Mouse (Mus musculus): ENCODE results near the gene Pagr1b. TPM values are rescaled to one million over a fixed set of nuclear protein-coding genes. Genes with fewer than 3 reads are reported as not detected.
A peak's percentile ranks its signal among the peaks of the same experiment; 100 is the strongest.

Pagr1b gene
- total RNA-seq, 2 experiments from 2014 or later, result not detected

GRCm38 (mm10) chr7:127008239-127009019 lies 7.9 kb downstream of the Pagr1b start:
- DNase-seq, result peak; percentile 48 to 58
- intact Hi-C loops (cut with DNase I), result no loop called here

GRCm38 (mm10) chr7:127007313-127008024 lies 8.8 kb downstream of the Pagr1b start:
- intact Hi-C loops (cut with DNase I), result no loop called here
- DNase-seq, result no peak

- intact Hi-C loops (cut with DNase I), result no loop called here
- DNase-seq, result no peak
Measured at GRCm38 (mm10) chr7:127004122-127004875, 12.0 kb downstream of the Pagr1b start.

- intact Hi-C loops (cut with DNase I), result no loop called here
- no peak for DNase-seq
Measured at GRCm38 (mm10) chr7:127003620-127004019, 12.7 kb downstream of the Pagr1b start.

- no peak for DNase-seq
- intact Hi-C loops (cut with DNase I), result no loop called here
Measured at GRCm38 (mm10) chr7:126999568-126999967, 16.7 kb downstream of the Pagr1b start.

GRCm38 (mm10) chr7:126996449-126996848 lies 19.8 kb downstream of the Pagr1b start:
- intact Hi-C loops (cut with DNase I), result no loop called here
- no peak for DNase-seq

- intact Hi-C loops (cut with DNase I), result loop anchor here (5.0 kb wide), 1 partner anchor 33 kb away; the partner anchor contains the start of genes Gm42742 and Prrt2
Measured at GRCm38 (mm10) chr7:126988816-126989215, 27.5 kb downstream of the Pagr1b start.

DNA sequence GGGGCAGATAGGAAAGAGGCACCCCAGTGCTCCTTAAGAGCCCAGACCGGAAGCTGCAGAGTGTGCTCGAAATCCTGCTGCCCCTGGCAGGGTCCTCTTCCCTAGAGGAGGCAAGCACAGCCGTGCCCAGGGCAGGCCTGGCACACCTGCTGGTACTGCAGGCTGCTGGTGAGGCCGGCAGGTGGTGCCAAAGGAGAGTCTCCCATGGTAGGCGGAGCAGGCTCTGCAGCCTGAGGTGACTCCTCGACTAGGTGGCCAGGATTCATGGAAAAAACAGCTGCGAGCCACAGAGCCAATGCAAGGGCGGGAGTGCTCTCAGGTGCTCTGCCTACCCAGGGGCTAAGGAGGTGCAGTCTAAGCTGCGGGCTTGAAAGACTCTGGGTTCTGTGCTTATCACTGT lies 30.0 kb downstream of the Pagr1b start:
- intact Hi-C loops (cut with DNase I), result loop anchor here (2.0 to 5.0 kb wide), 2 partner anchors 36 to 124 kb away; partner anchors contain the start of genes Gm42742 and Prrt2
- DNase-seq, result peak in 1 of 2 experiments; percentile 31

More at GRCm38 (mm10) chr7:126988816-126989215, 27.5 kb downstream of the Pagr1b start:
- no peak for DNase-seq

GRCm38 (mm10) chr7:126984667-126985444 lies 31.4 kb downstream of the Pagr1b start:
- intact Hi-C loops (cut with DNase I), result loop anchor here (5.0 kb wide), 1 partner anchor 37 kb away; the partner anchor contains the start of genes Gm42742 and Prrt2

DNA sequence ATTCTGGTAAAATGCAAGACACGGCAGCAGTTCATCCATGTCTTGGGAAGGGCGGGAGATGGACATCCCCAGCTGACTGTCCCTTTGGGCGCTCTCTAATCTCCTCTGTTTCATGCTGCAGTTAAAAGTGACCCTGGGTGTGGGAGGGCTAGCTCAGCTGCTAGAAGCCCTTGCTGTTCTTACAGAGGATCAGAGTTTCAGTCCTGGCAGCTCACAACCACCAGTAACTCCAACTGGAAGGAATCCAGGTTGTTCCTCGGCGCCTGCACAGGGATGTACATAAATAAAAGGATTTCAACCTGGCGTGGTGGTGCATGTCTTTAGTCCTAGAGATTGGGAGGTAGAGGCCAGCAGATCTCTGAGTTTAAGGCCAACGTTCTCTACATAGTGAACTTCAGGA lies 33.2 kb downstream of the Pagr1b start:
- intact Hi-C loops (cut with DNase I), result no loop called here
- DNase-seq, result no peak

More at GRCm38 (mm10) chr7:126984667-126985444, 31.4 kb downstream of the Pagr1b start:
- DNase-seq, result no peak

DNA sequence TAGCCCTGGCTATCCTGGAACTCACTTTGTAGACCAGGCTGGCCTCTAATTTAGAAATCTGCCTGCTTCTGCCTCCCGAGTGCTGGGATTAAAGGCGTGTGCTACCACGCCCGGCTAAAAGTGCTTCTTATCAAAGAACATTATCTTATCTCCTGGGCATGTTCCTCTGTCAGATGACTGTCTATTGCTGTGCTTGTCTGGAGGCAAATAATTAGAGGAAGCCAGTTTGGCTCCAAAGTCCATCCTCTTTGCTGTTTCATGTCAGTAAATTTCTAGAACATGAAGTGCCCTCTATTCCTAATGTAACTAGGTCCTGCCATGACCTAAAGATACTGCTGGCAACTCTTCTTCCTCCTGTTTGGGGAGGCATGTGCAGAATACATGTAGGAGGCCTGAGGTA lies 34.2 kb downstream of the Pagr1b start:
- intact Hi-C loops (cut with DNase I), result no loop called here
- DNase-seq, result no peak

GRCm38 (mm10) chr7:126981601-126982000 lies 34.7 kb downstream of the Pagr1b start:
- DNase-seq, result no peak
- intact Hi-C loops (cut with DNase I), result no loop called here

- no peak for DNase-seq
- intact Hi-C loops (cut with DNase I), result loop anchor here (5.0 kb wide), 1 partner anchor 38 kb away; the partner anchor contains the start of genes Pagr1a and Pagr1b
Measured at GRCm38 (mm10) chr7:126978841-126979240, 37.4 kb downstream of the Pagr1b start.

DNA sequence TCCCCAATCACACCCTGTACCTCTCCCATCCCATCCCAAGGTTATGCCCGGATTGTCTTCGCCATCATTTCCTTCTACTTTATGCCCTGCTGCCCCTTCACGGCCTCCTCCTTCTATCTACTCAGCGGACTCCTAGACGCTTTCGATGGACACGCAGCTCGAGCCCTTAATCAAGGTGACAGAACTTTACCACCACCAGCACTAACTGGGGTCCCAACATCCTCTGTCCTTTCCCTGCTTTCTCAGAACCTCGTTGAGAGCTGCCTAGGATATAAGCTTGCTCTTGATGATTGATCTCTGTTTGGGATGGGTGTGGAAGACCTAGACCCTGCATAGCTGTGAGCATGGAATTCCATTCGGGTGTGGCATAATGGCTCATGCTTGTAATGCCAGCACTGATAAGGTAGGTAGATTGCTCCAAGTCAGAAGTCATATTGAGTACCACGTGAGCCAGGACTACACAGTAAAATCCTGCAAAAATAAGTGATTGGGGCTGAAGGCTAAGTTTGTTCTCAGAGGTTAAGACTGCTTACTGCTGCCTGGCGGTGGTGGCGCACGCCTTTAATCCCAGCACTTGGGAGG lies 39.3 kb downstream of the Pagr1b start:
- no peak for DNase-seq
- intact Hi-C loops (cut with DNase I), result loop anchor here (5.0 kb wide), 1 partner anchor 40 kb away; the partner anchor contains the start of genes Pagr1a and Pagr1b

DNA sequence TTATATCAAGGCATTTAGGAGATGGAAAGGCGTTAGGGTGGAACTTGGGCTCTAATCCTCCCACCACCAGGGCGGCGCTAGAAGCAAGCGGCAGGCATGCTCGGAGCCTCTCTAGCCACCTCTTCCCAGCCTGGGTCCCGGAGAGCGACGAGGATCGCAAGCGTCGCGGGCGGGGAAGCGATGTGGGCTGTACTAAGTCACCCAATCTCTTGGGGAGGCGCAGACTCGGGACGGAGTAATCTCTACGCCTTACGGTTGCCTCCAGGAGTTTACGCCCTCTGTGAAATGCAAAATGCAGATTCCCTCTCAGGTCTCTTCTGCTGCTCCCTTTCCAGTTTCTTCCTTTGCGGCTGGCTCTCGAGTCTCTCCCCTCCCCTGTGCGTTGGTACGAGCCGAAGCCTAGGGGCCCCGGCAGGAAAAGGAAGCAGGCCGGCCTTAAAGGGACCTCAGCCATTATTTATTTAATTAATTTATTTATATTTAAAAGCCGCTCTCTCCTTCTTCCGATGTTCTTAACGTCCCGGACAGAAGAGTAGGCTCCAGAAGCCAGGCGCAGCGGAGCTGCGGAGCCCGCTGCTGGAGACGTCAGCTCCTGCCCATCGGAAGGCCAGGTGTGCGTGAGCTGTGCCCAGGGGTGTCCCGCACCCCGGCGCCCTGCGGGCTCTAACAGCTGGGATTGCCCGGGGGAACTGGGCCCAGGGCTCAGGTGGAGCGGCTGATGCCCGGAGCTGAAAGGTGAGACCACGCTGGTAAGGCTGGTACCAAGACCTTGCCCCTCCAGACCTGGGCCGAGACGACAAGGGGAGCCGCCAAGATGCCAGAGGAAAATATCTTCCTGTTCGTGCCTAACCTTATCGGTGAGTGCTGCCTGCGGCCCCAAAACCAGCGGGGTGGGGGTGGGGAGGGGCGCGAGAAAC lies 40.1 kb downstream of the Pagr1b start, which contains the start of gene Cdiptos:
Gene Cdiptos, minus strand, starts transcription at position 149 of the 917 bp plus-strand sequence.
- DNase-seq, result peak; percentile 95 to 97
- intact Hi-C loops (cut with DNase I), result loop anchor here (5.0 kb wide), 1 partner anchor 41 kb away; the partner anchor contains the start of genes Pagr1a and Pagr1b

DNA sequence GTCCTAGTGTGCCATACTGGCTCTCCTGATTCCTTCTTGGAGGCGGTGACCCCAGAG lies 40.6 kb downstream of the Pagr1b start, which contains the start of gene Cdipt:
Gene Cdipt, plus strand, starts transcription at position 22 of the 57 bp plus-strand sequence.
- intact Hi-C loops (cut with DNase I), result loop anchor here (5.0 kb wide), 1 partner anchor 42 kb away; the partner anchor contains the start of genes Pagr1a and Pagr1b
- no peak for DNase-seq

DNA sequence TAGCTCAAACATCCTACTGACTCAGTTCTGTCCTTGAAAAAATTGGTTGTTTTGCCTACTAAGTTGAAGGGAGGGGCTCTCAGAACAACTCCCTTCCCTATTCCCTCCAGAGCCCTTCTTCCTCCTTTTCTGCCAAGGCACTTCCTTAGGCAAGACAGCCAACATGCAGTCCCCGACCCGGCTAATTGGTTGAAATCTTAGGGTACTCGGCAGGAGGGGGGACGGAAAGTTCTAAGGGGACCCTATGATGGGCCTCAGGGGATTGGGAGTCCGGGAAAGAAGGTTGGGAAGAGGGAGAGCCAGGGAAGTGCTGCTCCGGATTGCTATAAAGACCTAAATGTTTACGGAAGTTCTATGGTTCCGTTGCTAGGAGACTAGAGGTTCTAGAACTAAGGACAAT lies 40.8 kb downstream of the Pagr1b start:
- DNase-seq, result no peak
- intact Hi-C loops (cut with DNase I), result loop anchor here (5.0 kb wide), 1 partner anchor 42 kb away; the partner anchor contains the start of genes Pagr1a and Pagr1b

DNA sequence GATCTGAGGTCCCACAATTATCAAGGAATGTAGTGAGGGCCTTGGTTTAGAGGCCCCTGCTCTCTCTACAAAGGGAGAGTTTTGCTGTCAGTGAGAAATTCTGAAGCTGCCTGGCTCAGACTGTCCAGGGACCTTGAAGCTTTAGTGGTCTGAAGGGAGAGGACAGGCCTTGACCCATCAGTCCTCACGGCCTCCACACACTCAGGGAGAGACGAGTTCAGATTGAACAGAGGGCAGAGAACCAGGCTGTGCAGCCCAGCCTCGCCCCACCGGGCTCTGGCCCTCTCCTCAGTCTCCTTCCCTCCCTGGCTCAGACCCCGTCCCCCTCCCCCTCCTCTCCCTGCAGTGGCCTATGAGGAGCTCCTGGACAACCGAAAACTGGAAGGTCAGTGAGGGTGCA lies 48.9 kb downstream of the Pagr1b start:
- intact Hi-C loops (cut with DNase I), result no loop called here
- no peak for DNase-seq

Measured in gastrocnemius, postnatal 36 days (tissue).